Mouse (Mus musculus) lung, embryonic 14.5 days (tissue): ENCODE results near the gene Accsl. TPM values are rescaled to one million over a fixed set of nuclear protein-coding genes. Genes with fewer than 3 reads are reported as not detected.

Source experiments
- ATAC-seq: fragments of 200-750 bp; cut with Nextera tagmentation; 2 replicates; pipeline ENCODE4 v1.8.0; 2017; ENCODE audit warnings: mild to moderate bottlenecking, moderate TSS enrichment, moderate library complexity; ENCODE audit not compliant: insufficient read depth
- DNase-seq: peaks from one replicate; pipeline ENCODE4 v3.0.0-alpha.2; 2015
- H3K27ac ChIP-seq: fragments of 300-500 bp; sonication (generic); 2 replicates; pipeline ENCODE4 v1.5.1; 2014; ENCODE audit warnings: low read depth, mild to moderate bottlenecking, moderate library complexity
- H3K27me3 ChIP-seq: fragments of 300-500 bp; sonication (generic); 2 replicates; pipeline ENCODE4 v1.6.1; 2014; ENCODE audit warnings: low read length, control low read depth; ENCODE audit not compliant: insufficient read depth
- H3K36me3 ChIP-seq: fragments of 300-500 bp; sonication (generic); 2 replicates; pipeline ENCODE4 v1.6.1; 2014; ENCODE audit warnings: control low read depth; ENCODE audit not compliant: insufficient read depth
- H3K4me1 ChIP-seq: fragments of 300-500 bp; sonication (generic); 2 replicates; pipeline ENCODE4 v1.6.1; 2014; ENCODE audit warnings: antibody characterized with exemption, control low read depth; ENCODE audit not compliant: insufficient read depth
- H3K4me2 ChIP-seq: fragments of 300-500 bp; sonication (generic); 2 replicates; pipeline ENCODE4 v1.6.1; 2014; ENCODE audit warnings: mild to moderate bottlenecking
- H3K4me3 ChIP-seq: fragments of 300-500 bp; sonication (generic); 2 replicates; pipeline ENCODE4 v1.5.1; 2014; ENCODE audit warnings: low read depth, low read length
- H3K9ac ChIP-seq: fragments of 300-500 bp; sonication (generic); 2 replicates; pipeline ENCODE4 v1.6.1; 2014
- H3K9me3 ChIP-seq: fragments of 300-500 bp; sonication (generic); 2 replicates; pipeline ENCODE4 v1.6.1; 2016; ENCODE audit warnings: low read depth, low read length, control low read depth
- CTCF ChIP-seq: IDR thresholded peaks from 2 replicates; pipeline ENCODE4 v1.5.1; 2016; ENCODE audit warnings: antibody characterized with exemption, low read depth
- WGBS: fragments of 180-500 bp; shearing (Covaris S2); extraction: QIAGEN DNeasy Blood & Tissue Kit; methylation state at CpG from one replicate; pipeline ENCODE4 v1.1.7; 2014; 5-methylcytosine and 5-hydroxymethylcytosine counted together
- polyA plus RNA-seq: library from polyadenylated mRNA; unstranded; fragments of >200 nt; fragmentation: Nextera tagmentation; extraction: Ambion mirVana; gene quantifications from 2 replicates; pipeline ENCODE4 v1.2.1, GENCODE M21; 2014

Accsl gene
- polyA plus RNA-seq, 1 experiment from 2014 or later = 0.22 TPM

DNA sequence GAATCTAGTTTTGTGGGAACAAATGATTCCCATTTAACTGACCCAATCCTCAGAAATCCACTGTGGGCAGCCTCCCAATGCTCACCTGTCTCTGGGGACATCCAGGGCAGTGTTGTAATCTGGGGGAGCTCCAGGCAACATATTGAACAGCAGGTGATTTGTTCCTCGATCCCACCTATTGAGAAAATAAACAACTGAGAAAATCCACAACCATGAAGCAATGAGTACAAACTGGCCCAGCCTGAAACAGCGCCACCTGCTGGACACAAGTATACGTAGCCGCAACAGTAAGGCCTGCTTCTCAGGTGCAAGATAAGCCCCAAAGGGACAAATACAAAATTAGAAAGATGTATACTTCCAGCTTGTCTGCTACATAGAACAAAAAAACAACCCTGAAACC lies 57.1 kb downstream of the Accsl start:
- Histone ChIP-seq H3K4me2 (no peak overlapping the region), H3K36me3 (peaks cover 65% of the 10 kb centered on the region), H3K27ac (no peak overlapping the region), H3K9me3 (no peaks in the 10 kb centered on the region), H3K9ac (no peak overlapping the region), H3K4me1 (no peaks in the 10 kb centered on the region), H3K27me3 (no peaks in the 10 kb centered on the region), H3K4me3 (no peak overlapping the region)
- DNase-seq (peak; percentile 75), ATAC-seq (no peak)
- TF ChIP-seq CTCF = peak; percentile 90
- 33% methylated on average over 4 of the region's 4 CpGs for WGBS

DNA sequence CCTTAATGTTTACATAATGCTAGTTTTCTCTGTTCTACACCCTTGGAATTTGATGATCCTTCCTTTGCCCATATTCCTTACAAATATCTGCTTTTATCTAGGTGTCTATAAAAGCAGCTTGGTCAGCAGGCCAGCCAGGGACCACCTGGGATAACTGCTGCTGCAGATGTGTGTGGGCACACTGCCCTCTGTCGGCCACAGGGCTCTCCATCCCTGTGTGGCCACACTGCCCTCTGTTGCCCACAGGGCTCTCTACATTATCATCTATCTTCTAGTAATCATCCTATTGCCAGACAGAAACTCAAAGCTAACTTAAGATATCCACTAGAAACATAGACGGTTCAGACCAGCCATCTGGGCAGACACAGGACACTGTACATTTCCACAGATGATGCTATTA lies 59.0 kb downstream of the Accsl start:
- Histone ChIP-seq H3K4me2 (no peak overlapping the region), H3K4me1 (no peaks in the 10 kb centered on the region), H3K9me3 (no peaks in the 10 kb centered on the region), H3K27ac (no peak overlapping the region), H3K36me3 (peaks cover 78% of the 10 kb centered on the region), H3K27me3 (no peaks in the 10 kb centered on the region), H3K9ac (no peak overlapping the region), H3K4me3 (no peak overlapping the region)
- DNase-seq (peak; percentile 68), ATAC-seq (no peak; the same call in 1 of the 2 replicates)
- 6% methylated on average over 2 of the region's 2 CpGs for WGBS
- TF ChIP-seq CTCF = peak; percentile 93

DNA sequence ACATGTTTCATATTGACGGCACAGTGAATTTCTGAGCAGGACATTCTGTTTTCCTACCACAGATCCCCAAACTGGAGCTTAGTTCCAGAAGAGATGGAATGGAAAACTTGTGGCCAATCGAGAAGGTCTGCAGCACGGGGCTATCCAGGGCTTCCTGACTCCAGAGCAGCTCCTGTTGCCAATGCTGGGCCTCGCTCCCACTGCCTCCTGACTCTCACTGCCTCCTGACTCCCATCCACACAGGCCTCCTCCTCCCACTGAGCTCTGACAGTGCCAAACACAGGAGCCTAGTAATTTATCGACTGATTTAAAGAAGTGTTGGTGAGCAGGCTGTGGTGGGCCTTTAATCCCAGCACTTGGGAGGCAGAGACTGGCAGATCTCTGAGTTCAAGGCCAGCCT lies 60.9 kb downstream of the Accsl start:
- Histone ChIP-seq H3K9me3 (no peaks in the 10 kb centered on the region), H3K36me3 (peaks cover 86% of the 10 kb centered on the region), H3K27me3 (no peaks in the 10 kb centered on the region), H3K27ac (no peak overlapping the region), H3K9ac (no peak overlapping the region), H3K4me3 (no peak overlapping the region), H3K4me1 (no peaks in the 10 kb centered on the region), H3K4me2 (no peak overlapping the region)
- ATAC-seq (no peak), DNase-seq (no peak)
- 85% methylated on average over 5 of the region's 5 CpGs for whole genome bisulfite sequencing
- no peak for TF ChIP-seq CTCF

DNA sequence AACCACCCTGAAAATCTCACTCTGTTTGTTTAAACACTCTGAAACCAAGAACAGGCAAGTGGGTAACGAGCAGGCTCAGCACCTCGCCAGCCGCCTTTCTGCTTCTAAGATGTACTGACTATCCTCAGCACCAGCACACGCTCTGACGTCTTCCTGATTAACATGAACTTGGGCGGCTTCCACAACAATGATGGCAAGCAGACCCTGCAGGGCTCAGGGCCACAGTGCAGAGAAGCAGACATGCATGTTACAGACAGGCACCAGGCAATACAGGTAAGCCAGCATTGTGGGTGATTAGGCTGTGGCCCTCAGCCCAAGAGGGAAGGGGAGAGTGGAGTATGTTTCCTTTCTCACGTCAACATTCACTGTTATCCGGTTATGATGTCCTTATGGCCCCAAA lies 61.5 kb downstream of the Accsl start:
- no peak overlapping the region for H3K9ac ChIP-seq
- WGBS = 71% methylated on average over 8 of the region's 8 CpGs

DNA sequence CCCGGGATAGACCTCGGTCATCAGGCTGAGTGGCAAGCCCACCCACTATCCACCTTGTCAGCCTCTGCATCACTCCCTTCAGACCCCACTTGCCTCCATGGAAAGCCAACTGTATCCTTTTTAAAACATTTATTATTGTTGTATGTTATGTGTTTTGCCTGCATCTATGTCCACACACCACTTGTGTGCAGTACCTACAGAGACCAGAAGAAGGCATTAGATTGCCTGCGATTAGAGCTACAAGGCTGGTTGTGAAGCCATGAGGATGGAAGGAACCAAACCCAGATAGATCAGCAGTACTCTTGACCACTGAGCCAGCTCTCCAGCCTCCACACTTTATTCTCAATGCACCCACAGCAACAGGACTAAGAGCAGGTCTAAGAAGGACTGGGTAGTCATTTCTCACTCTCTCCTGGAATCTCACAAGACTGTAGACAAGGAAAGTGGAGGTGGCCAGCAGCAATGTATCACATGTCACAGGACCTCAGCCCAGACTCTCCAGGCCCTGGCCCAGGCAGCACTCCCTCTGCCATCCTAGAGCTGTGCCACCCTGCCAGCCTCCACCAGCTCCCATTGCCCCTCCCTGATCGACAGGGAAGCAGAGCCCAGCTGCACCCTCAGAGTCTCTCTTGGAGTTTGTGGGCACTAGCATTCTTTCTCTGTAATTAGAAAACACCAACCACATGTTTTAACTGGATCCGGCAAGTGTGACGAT lies 62.3 kb downstream of the Accsl start:
- 92% methylated on average over 6 of the region's 6 CpGs for WGBS
- DNase-seq = no peak
- no peaks in the 10 kb centered on the region for H3K9me3 ChIP-seq
- no peaks in the 10 kb centered on the region for H3K4me1 ChIP-seq
- no peak overlapping the region for H3K4me3 ChIP-seq
- no peak overlapping the region for H3K9ac ChIP-seq
- peaks cover 83% of the 10 kb centered on the region for H3K36me3 ChIP-seq
- no peak overlapping the region for H3K27ac ChIP-seq
- ATAC-seq = no peak
- H3K4me2 ChIP-seq = no peak overlapping the region
- H3K27me3 ChIP-seq = no peaks in the 10 kb centered on the region
- TF ChIP-seq CTCF = peak; percentile 43

More for the DNA sequence above, 61.5 kb downstream of the Accsl start:
- no peak for ATAC-seq
- Histone ChIP-seq H3K4me1 (no peaks in the 10 kb centered on the region), H3K27me3 (no peaks in the 10 kb centered on the region), H3K9me3 (no peaks in the 10 kb centered on the region), H3K27ac (no peak overlapping the region), H3K4me2 (no peak overlapping the region), H3K36me3 (peaks cover 85% of the 10 kb centered on the region), H3K4me3 (no peak overlapping the region)
- DNase-seq = no peak
- TF ChIP-seq CTCF = no peak

DNA sequence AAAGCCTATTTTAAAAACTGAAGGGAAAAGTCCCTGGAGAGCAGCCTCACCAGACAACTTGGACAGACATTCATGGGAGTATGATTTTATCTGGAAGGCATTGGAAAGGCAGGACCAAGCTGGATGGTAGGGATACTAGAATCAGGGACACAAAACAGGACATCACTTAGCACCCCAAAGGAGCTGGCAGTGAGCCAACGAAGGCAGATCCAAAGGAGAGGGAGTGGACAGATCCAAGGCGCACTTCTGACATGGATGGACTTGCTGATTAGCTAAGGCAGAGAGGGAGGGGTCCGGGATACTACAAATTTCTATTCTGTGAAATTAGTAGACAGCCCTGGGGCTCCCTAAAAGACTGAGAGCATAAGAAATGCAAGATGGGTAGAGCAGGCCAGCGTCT lies 63.4 kb downstream of the Accsl start:
- no peak for TF ChIP-seq CTCF

More for the DNA sequence above, 63.4 kb downstream of the Accsl start:
- Histone ChIP-seq H3K4me2 (no peak overlapping the region), H3K27me3 (no peaks in the 10 kb centered on the region), H3K4me1 (no peaks in the 10 kb centered on the region), H3K36me3 (peaks cover 77% of the 10 kb centered on the region), H3K9me3 (no peaks in the 10 kb centered on the region), H3K27ac (no peak overlapping the region), H3K4me3 (no peak overlapping the region), H3K9ac (no peak overlapping the region)
- 70% methylated on average over 4 of the region's 4 CpGs for WGBS
- ATAC-seq = no peak
- peak; percentile 27 for DNase-seq

Other genes with a start within 250 kb of the Accsl start
- gene Alx4, start 226.8 kb downstream of the Accsl start, polyA plus RNA-seq = 0.11 and 0.18 TPM in 2 replicates
- gene Ext2, start 46.6 kb downstream of the Accsl start, polyA plus RNA-seq = 138 and 140 TPM in 2 replicates
- gene Accs, start 19.2 kb downstream of the Accsl start, polyA plus RNA-seq = 10.0 and 11.3 TPM in 2 replicates
- 40.7 and 45.3 TPM in 2 replicates for gene Gm13889, start 88.0 kb upstream of the Accsl start, polyA plus RNA-seq
- gene Gm27027, start 127.2 kb upstream of the Accsl start, polyA plus RNA-seq = not detected in 2 replicates
- 69.3 and 74.9 TPM in 2 replicates for gene Alkbh3, start 141.7 kb upstream of the Accsl start, polyA plus RNA-seq